Mouse (Mus musculus) CH12.LX (cell line): ENCODE results near the gene Kif1a. TPM values are rescaled to one million over a fixed set of nuclear protein-coding genes. Genes with fewer than 3 reads are reported as not detected.

Experiments used
- DNase-seq: peaks from one replicate; pipeline ENCODE4 v3.0.0-alpha.2; 2013; ENCODE audit errors: extremely low read depth
- H3K27ac ChIP-seq: 2 replicates; pipeline ENCODE4 v1.5.1; 2012; ENCODE audit warnings: low read depth, mild to moderate bottlenecking, control low read depth, moderate library complexity; ENCODE audit not compliant: insufficient read depth
- H3K27me3 ChIP-seq: replicated peaks from 2 replicates; pipeline ENCODE3; 2012; ENCODE audit warnings: inconsistent platforms
- H3K36me3 ChIP-seq, 2 experiments: replicated peaks in 1 of 2; 2 replicates each; pipeline versions ENCODE3 to v1.6.1; 2012; ENCODE audit warnings: inconsistent platforms in 1 of 2, low read length in 1 of 2, mild to moderate bottlenecking in 1 of 2, mixed read lengths in 1 of 2, moderate library complexity in 1 of 2; ENCODE audit not compliant: control insufficient read depth in 1 of 2, insufficient read depth in 1 of 2
- H3K4me1 ChIP-seq, 2 experiments: 2 replicates each; pipeline ENCODE4 v1.6.1; 2012; ENCODE audit warnings: inconsistent platforms in 1 of 2, moderate library complexity in 1 of 2; ENCODE audit not compliant: insufficient read depth in 2 of 2, control insufficient read depth in 1 of 2
- H3K4me2 ChIP-seq: 2 replicates; pipeline ENCODE4 v1.6.1; 2012; ENCODE audit warnings: low read depth, mild to moderate bottlenecking, control low read depth; ENCODE audit not compliant: poor library complexity, insufficient read depth, severe bottlenecking
- H3K4me3 ChIP-seq, 3 experiments: fragments of 150-350 bp in 1 of 3; sonication (generic) in 1 of 3; replicated peaks in 1 of 3; 2 replicates each; pipeline versions ENCODE3 to v1.5.1; 2011 to 2012; ENCODE audit warnings: low read depth in 2 of 3, low read length in 2 of 3, mild to moderate bottlenecking in 2 of 3, moderate library complexity in 2 of 3, control low read depth in 1 of 3, improper control_type of control experiment in 1 of 3, inconsistent platforms in 1 of 3, mixed read lengths in 1 of 3; ENCODE audit not compliant: poor library complexity in 1 of 3
- H3K79me2 ChIP-seq: replicated peaks from 2 replicates; pipeline ENCODE4 v1.6.1; 2012; ENCODE audit warnings: mild to moderate bottlenecking, moderate library complexity; ENCODE audit not compliant: control insufficient read depth, poor library complexity, insufficient read depth, severe bottlenecking; ENCODE audit errors: extremely low read depth
- H3K9ac ChIP-seq: 2 replicates; pipeline ENCODE4 v1.6.1; 2012; ENCODE audit warnings: low read depth, mild to moderate bottlenecking, control low read depth, moderate library complexity; ENCODE audit not compliant: insufficient read depth
- H3K9me3 ChIP-seq: replicated peaks from 2 replicates; pipeline ENCODE3; 2012; ENCODE audit warnings: low read length, inconsistent platforms, mixed read lengths
- BHLHE40 ChIP-seq: IDR thresholded peaks from 2 replicates; pipeline ENCODE4 v1.6.1; 2011; ENCODE audit warnings: mild to moderate bottlenecking, low read depth, low read length, improper control_type of control experiment
- CHD1 ChIP-seq: IDR thresholded peaks from 2 replicates; pipeline ENCODE4 v1.6.1; 2012; ENCODE audit warnings: low read depth, low read length, improper control_type of control experiment, inconsistent platforms
- CHD2 ChIP-seq: IDR thresholded peaks from 2 replicates; pipeline ENCODE4 v1.6.1; 2011; ENCODE audit warnings: low read length, improper control_type of control experiment
- CTCF ChIP-seq, 2 experiments: IDR thresholded peaks in 1 of 2; conservative IDR thresholded peaks in 1 of 2; 2 replicates each; pipeline ENCODE4 v1.5.1; 2011 to 2012; ENCODE audit warnings: low read depth in 2 of 2, low read length in 2 of 2, improper control_type of control experiment in 1 of 2, inconsistent platforms in 1 of 2, mild to moderate bottlenecking in 1 of 2, moderate library complexity in 1 of 2
- E2F4 ChIP-seq: IDR thresholded peaks from 2 replicates; pipeline ENCODE4 v1.6.1; 2011; ENCODE audit warnings: low read depth, low read length, improper control_type of control experiment; ENCODE audit not compliant: insufficient replicate concordance
- ELF1 ChIP-seq: IDR thresholded peaks from 2 replicates; pipeline ENCODE4 v1.6.1; 2014; ENCODE audit warnings: low read depth, mild to moderate bottlenecking, inconsistent platforms, low read length, improper control_type of control experiment
- EP300 ChIP-seq: IDR thresholded peaks from 2 replicates; pipeline ENCODE4 v1.6.1; 2011; ENCODE audit warnings: low read length, improper control_type of control experiment
- ETS1 ChIP-seq: conservative IDR thresholded peaks from 2 replicates; pipeline ENCODE4 v1.6.1; 2012; ENCODE audit warnings: low read depth, mild to moderate bottlenecking, inconsistent platforms, low read length, improper control_type of control experiment, moderate library complexity
- IRF4 ChIP-seq: IDR thresholded peaks from 2 replicates; pipeline ENCODE4 v1.6.1; 2014; ENCODE audit warnings: low read depth, mild to moderate bottlenecking, inconsistent platforms, low read length, improper control_type of control experiment
- JUND ChIP-seq: conservative IDR thresholded peaks from 2 replicates; pipeline ENCODE4 v1.6.1; 2011; ENCODE audit warnings: low read depth, low read length, improper control_type of control experiment
- KAT2A ChIP-seq: IDR thresholded peaks from 2 replicates; pipeline ENCODE4 v1.6.1; 2012; ENCODE audit warnings: low read length, improper control_type of control experiment, inconsistent platforms; ENCODE audit not compliant: insufficient replicate concordance
- MAX ChIP-seq: IDR thresholded peaks from 2 replicates; pipeline ENCODE4 v1.6.1; 2011; ENCODE audit warnings: low read length, improper control_type of control experiment
- NELFE ChIP-seq: IDR thresholded peaks from 2 replicates; pipeline ENCODE4 v1.6.1; 2011; ENCODE audit warnings: low read depth, low read length, improper control_type of control experiment
- NRF1 ChIP-seq: IDR thresholded peaks from 2 replicates; pipeline ENCODE4 v1.6.1; 2014; ENCODE audit warnings: low read depth, mild to moderate bottlenecking, inconsistent platforms, low read length, improper control_type of control experiment, moderate library complexity
- PAX5 ChIP-seq: IDR thresholded peaks from 2 replicates; pipeline ENCODE4 v1.6.1; 2012; ENCODE audit warnings: low read length, inconsistent platforms, mixed read lengths
- POLR2A ChIP-seq: IDR thresholded peaks from 2 replicates; pipeline ENCODE4 v1.6.1; 2011; ENCODE audit warnings: low read depth, mild to moderate bottlenecking, improper control_type of control experiment, low read length
- SMC3 ChIP-seq: IDR thresholded peaks from 2 replicates; pipeline ENCODE4 v1.6.1; 2011; ENCODE audit warnings: low read depth, low read length, improper control_type of control experiment
- USF2 ChIP-seq: conservative IDR thresholded peaks from 2 replicates; pipeline ENCODE4 v1.6.1; 2011; ENCODE audit warnings: low read depth, low read length, improper control_type of control experiment
- ZKSCAN1 ChIP-seq: IDR thresholded peaks from 2 replicates; pipeline ENCODE4 v1.6.1; 2012; ENCODE audit warnings: low read depth, inconsistent platforms, low read length, improper control_type of control experiment, borderline replicate concordance
- dilution Hi-C: fragments of 300-500 bp; cut with MboI; formaldehyde crosslinking; loops from 2 replicates; pipeline ENCODE4 v1.14.3; 2020; ENCODE audit warnings: low sequenced_read_pairs; ENCODE audit not compliant: extremely low pct_unique_long_range_greater_than_20kb, extremely low pct_ligation_motif_present
- in situ Hi-C: fragments of 300-500 bp; cut with MboI; formaldehyde crosslinking; loops from 3 replicates; pipeline ENCODE4 v1.14.3; 2019; ENCODE audit warnings: low sequenced_read_pairs, low pct_ligation_motif_present, low pct_unique_long_range_greater_than_20kb, mixed read lengths
- polyA plus RNA-seq: library from polyadenylated mRNA; unstranded; fragments of >175 nt; gene quantifications from 2 replicates; pipeline ENCODE4 v1.2.1, GENCODE M21; 2012; ENCODE audit warnings: low read depth; ENCODE audit not compliant: insufficient read length
- total RNA-seq, 2 experiments: library from RNA; depleted of rRNA; stranded (reverse); fragments of 300-350 nt in 1 of 2; fragments of >200 nt in 1 of 2; gene quantifications; 2 replicates each; pipeline ENCODE4 v1.2.3; 2012 to 2014

The Kif1a gene
- total and polyA plus RNA-seq, 3 experiments = 0.17 to 0.61 (median 0.17) TPM

GRCm38 (mm10) chr1:93102700-93103099, 949 bp upstream of the Kif1a start:
- in situ Hi-C loops (no loop called here), dilution Hi-C loops (no loop called here)
- no peak for TF ChIP-seq USF2
- no peak for TF ChIP-seq NELFE
- no peak for TF ChIP-seq KAT2A
- H3K79me2 ChIP-seq = no peaks in the 10 kb centered on the region
- H3K36me3 ChIP-seq = no peaks in the 10 kb centered on the region
- no peak overlapping the region for H3K4me2 ChIP-seq
- no peak overlapping the region for H3K4me3 ChIP-seq
- DNase-seq = no peak
- no peaks in the 10 kb centered on the region for H3K9me3 ChIP-seq
- peaks cover 84% of the 10 kb centered on the region for H3K27me3 ChIP-seq
- no peak overlapping the region for H3K27ac ChIP-seq
- no peaks in the 10 kb centered on the region; a peak in 1 of 4 replicates for H3K4me1 ChIP-seq
- H3K9ac ChIP-seq = no peak overlapping the region

GRCm38 (mm10) chr1:93100576-93101491, 917 bp downstream of the Kif1a start:
- Histone ChIP-seq H3K36me3 (no peaks in the 10 kb centered on the region), H3K9ac (no peak overlapping the region), H3K79me2 (no peaks in the 10 kb centered on the region), H3K27me3 (peaks cover 90% of the 10 kb centered on the region), H3K4me2 (no peak overlapping the region), H3K9me3 (no peaks in the 10 kb centered on the region), H3K4me1 (no peaks in the 10 kb centered on the region; a peak in 1 of 4 replicates), H3K4me3 (no peak overlapping the region), H3K27ac (no peak overlapping the region)
- in situ Hi-C loops (no loop called here), dilution Hi-C loops (no loop called here)
- TF ChIP-seq ELF1 = no peak
- TF ChIP-seq SMC3 = no peak
- TF ChIP-seq ETS1 = no peak
- no peak for TF ChIP-seq MAX
- TF ChIP-seq NELFE = no peak
- TF ChIP-seq CHD2 = no peak
- TF ChIP-seq CHD1 = no peak
- no peak for TF ChIP-seq E2F4
- TF ChIP-seq EP300 = no peak
- TF ChIP-seq CTCF (conservative IDR thresholded peaks at IDR 0.05 in 1 of 2, IDR thresholded peaks at IDR 0.05 in 1 of 2; ENCODE audit: low read depth in 2 of 2, low read length in 2 of 2) = no peak
- TF ChIP-seq USF2 = no peak
- TF ChIP-seq NRF1 = no peak
- TF ChIP-seq BHLHE40 = no peak
- TF ChIP-seq IRF4 = no peak
- no peak for TF ChIP-seq JUND
- no peak for TF ChIP-seq ZKSCAN1
- TF ChIP-seq PAX5 = no peak
- no peak for TF ChIP-seq KAT2A
- no peak for TF ChIP-seq POLR2A
- no peak for DNase-seq
